Mouse (Mus musculus) liver, embryonic 18 days (tissue): ENCODE results near the gene Tmem116. TPM values are rescaled to one million over a fixed set of nuclear protein-coding genes. Genes with fewer than 3 reads are reported as not detected.

Source experiments
- polyA plus RNA-seq: library from polyadenylated mRNA; depleted of rRNA; stranded (reverse); fragments of >200 nt; gene quantifications from 2 replicates; pipeline ENCODE4 v1.2.3, GENCODE M21; 2012; rRNA removed

Gene Tmem116
- polyA plus RNA-seq: 0.93 and 0.95 TPM in 2 replicates

GRCm38 (mm10) chr5:121451644-121452025 lies at the start of gene Tmem116:
Tmem116 (plus strand) TSS chr5:121451893.

DNA sequence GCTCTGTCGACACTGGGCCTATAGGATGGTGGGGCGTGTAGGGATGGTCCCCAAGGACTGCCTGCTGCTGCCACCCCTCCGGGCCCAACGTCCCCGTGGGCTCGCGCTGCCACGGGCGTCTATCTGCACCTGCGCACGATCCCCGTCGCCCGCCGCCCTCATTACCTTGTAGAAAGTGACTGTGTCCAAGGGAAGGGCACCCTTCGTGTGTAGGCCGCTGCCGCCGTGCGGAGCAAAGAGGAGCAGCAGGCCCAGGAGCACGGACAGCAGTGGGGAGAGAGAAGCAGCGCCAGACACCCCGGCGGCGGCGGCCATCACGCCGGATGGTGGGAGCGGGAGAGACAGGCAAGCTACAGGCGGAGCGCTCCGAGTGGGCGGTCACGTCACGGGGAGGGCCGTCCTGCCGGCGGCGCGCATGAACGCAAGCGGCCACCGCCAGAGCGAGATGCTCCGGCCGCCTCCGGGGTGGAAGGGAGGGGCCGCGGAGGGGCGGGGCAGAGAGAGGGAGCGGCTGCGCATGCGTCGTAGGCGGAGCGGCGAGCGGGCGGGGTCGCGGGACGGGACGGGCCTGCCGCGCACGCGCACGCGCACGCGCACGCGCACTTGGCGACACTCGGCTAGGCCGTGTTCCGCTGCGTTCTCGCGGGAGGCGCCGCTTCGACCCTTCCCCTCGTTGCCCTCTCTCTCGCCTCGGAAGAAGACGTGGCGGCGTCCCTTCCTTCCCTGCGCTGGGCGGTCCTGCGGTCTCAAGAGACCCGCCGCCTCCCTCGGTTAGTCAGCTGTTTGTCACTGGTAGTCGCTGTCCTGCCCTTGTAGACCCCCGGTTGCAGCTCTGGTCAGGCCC lies 555 bp downstream of the Tmem116 start, which contains the start of gene Erp29:
Gene Erp29, minus strand, starts transcription at position 481 of the 844 bp plus-strand sequence.

GRCm38 (mm10) chr5:121503231-121503630 lies 51.5 kb downstream of the Tmem116 start, which contains the start of gene Adam1b:
Adam1b (minus strand) TSS chr5:121503435.

GRCm38 (mm10) chr5:121544910-121545792 lies 93.5 kb downstream of the Tmem116 start, which contains the start of the genes Adam1a and Gm42878:
Adam1a (minus strand) TSS chr5:121545482.
Gm42878 (minus strand) TSS chr5:121545482.

DNA sequence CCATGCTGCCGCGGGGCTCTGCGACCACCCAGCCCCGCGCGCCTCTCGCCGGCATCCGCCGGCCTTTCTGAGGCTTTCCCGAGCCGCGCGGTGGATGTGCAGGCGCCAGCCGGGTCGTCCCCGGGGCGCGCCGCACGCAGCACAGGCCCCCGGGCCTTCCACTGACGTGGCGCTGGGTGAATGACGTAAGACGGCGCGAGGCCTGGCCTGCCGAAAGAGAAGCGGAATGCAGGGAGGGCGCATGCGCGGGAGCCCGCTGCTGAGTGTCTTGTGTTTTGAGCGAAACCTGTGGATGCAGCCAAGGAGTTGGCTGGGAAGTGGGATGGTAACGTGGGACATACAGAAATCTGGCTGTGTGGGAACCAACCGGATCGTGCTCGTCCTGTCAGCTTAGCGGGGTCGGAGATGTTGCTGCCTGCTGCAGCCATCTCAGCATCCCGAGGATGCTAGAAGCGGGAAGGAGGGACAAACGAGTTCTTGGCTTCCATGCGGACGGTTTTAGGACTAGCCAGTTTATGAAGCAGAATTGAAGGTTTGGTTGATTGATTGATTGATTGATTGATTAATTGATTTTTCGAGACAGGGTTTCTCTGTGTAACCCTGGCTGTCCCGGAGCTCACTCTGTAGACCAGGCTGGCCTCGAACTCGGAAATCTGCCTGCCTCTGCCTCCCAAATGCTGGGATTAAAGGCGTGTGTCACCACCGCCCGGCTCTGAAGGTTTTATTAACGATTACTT lies 94.3 kb downstream of the Tmem116 start, which contains the start of gene Mapkapk5:
Gene Mapkapk5, minus strand, starts transcription at position 113 of the 737 bp plus-strand sequence.

Other genes with a start within 250 kb of the Tmem116 start
- 480 and 528 TPM in 2 replicates for gene Rpl6, start 247.4 kb upstream of the Tmem116 start, polyA plus RNA-seq
- gene Hectd4, start 231.7 kb upstream of the Tmem116 start, polyA plus RNA-seq: 8.1 and 10.3 TPM in 2 replicates
- gene Trafd1, start 66.3 kb upstream of the Tmem116 start, polyA plus RNA-seq: 36.8 and 38.5 TPM in 2 replicates
- 7.0 and 7.6 TPM in 2 replicates for gene Naa25, start 54.0 kb upstream of the Tmem116 start, polyA plus RNA-seq
- 57.0 and 61.3 TPM in 2 replicates for gene Erp29, start 613 bp downstream of the Tmem116 start, polyA plus RNA-seq
- 0.01 TPM in 1 of 2 replicates, not detected in the other for gene Adam1b, start 51.5 kb downstream of the Tmem116 start, polyA plus RNA-seq
- gene Adam1a, start 93.6 kb downstream of the Tmem116 start, polyA plus RNA-seq: 1.1 and 1.4 TPM in 2 replicates
- gene Gm42878, start 93.6 kb downstream of the Tmem116 start, polyA plus RNA-seq: 0.03 and 0.04 TPM in 2 replicates
- 34.5 and 39.0 TPM in 2 replicates for gene Mapkapk5, start 94.0 kb downstream of the Tmem116 start, polyA plus RNA-seq
- gene Aldh2, start 141.9 kb downstream of the Tmem116 start, polyA plus RNA-seq: 424 and 534 TPM in 2 replicates
- gene Acad12, start 167.0 kb downstream of the Tmem116 start, polyA plus RNA-seq: 2.6 and 3.0 TPM in 2 replicates
- gene Acad10, start 208.6 kb downstream of the Tmem116 start, polyA plus RNA-seq: 4.6 and 4.7 TPM in 2 replicates
- 16.7 and 18.9 TPM in 2 replicates for gene Brap, start 208.7 kb downstream of the Tmem116 start, polyA plus RNA-seq